In the genomic region with DNA sequence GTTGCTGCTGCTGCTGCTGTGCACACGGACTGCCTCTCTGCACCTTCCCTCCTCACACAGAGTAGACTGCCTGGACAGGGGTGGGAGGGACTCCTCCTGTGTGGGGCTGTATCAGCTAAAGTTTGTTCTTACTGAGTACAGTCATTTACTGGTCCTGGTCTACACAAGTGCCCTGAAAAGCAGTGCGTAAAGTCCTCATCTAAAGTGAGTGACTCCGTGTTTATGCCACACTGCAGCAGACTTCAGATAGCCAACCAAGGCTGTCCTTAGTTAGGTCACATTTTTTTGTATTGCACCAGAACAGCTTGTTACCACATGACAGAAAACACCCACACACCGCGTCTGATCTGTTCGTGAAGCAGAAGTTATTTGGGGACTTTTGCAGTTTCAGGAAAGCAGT, we compare ENCODE assay signal across 9 mouse cellular contexts. TPM values are rescaled to one million over a fixed set of nuclear protein-coding genes. Genes with fewer than 3 reads are reported as not detected.
DNase-seq lines count a peak whose midpoint lies in the region; ATAC-seq and TF ChIP-seq lines count a peak whose summit lies in the region.
"Had no signal": no experiment of that assay in that cellular context is flagged by ENCODE, and none has a peak within 500 bp of the region (broad histone marks: within the 10 kb centered on the region; RNA-seq: fewer than 3 reads in every experiment).

No protein-coding gene starts in this region.

- no peak for TF ChIP-seq RAD21 in MEL (IDR thresholded peaks at IDR 0.05; ENCODE audit: low read depth, low read length)

- H3K9me3 ChIP-seq in MEL (replicated peaks; ENCODE audit: insufficient read depth, low read length) = no peaks in the 10 kb centered on the region

- H3K9ac ChIP-seq in MEL (ENCODE audit: control insufficient read depth, low read depth, low read length, poor library complexity, severe bottlenecking) = no peak overlapping the region

- TF ChIP-seq CTCF in kidney, adult 2 months (conservative IDR thresholded peaks at IDR 0.05; ENCODE audit: insufficient read depth, insufficient read length, low read depth, low read length) = no peak
- no peak for TF ChIP-seq CTCF in MEL (IDR thresholded peaks at IDR 0.05 in 2 of 3, conservative IDR thresholded peaks at IDR 0.05 in 1 of 3; ENCODE audit: control insufficient read depth in 1 of 3, insufficient read depth in 1 of 3, low read depth in 2 of 3, low read length in 3 of 3, poor library complexity in 1 of 3, severe bottlenecking in 1 of 3)

- peaks cover 4% of the 10 kb centered on the region; the same call in 1 of the 2 replicates for H3K36me3 ChIP-seq in kidney, adult 2 months (ENCODE audit: control insufficient read depth, insufficient read depth, low read length)
- no peaks in the 10 kb centered on the region; a peak in 1 of 4 replicates for H3K36me3 ChIP-seq in MEL (ENCODE audit: control insufficient read depth in 1 of 2, insufficient read depth in 2 of 2, low read length in 2 of 2)

- no peak for TF ChIP-seq POLR2A in kidney, adult 2 months (IDR thresholded peaks at IDR 0.05; ENCODE audit: low read depth, low read length)
- no peak for TF ChIP-seq POLR2A in MEL (IDR thresholded peaks at IDR 0.05; ENCODE audit: control insufficient read depth in 1 of 2, insufficient read depth in 1 of 2, low read depth in 1 of 2, low read length in 2 of 2, poor library complexity in 1 of 2)

- 56% methylated on average over 6 of the region's 6 CpGs for WGBS in kidney, adult 2 months

- H3K27me3 ChIP-seq in kidney, adult 2 months (replicated peaks; ENCODE audit: control insufficient read depth, insufficient read depth, low read length) = no peaks in the 10 kb centered on the region
- peaks cover 0 to 1% of the 10 kb centered on the region in 2 experiments; a peak in 1 of 4 replicates for H3K27me3 ChIP-seq in MEL (ENCODE audit: control insufficient read depth in 1 of 2, insufficient read depth in 2 of 2, low read length in 2 of 2)

- TF ChIP-seq EP300 in MEL (IDR thresholded peaks at IDR 0.05; ENCODE audit: low read depth in 1 of 2, low read length in 2 of 2) = no peak

- ATAC-seq in megakaryocyte progenitor cell, adult 5-6 weeks (replicated peaks; ENCODE audit: poor library complexity) = peak; percentile 99

- peaks cover 12% of the 10 kb centered on the region; the same call in 1 of the 2 replicates for H3K4me1 ChIP-seq in kidney, adult 2 months (ENCODE audit: control insufficient read depth, insufficient read depth, low read length)
- H3K4me1 ChIP-seq in MEL (ENCODE audit: control insufficient read depth in 1 of 2, insufficient read depth in 2 of 2, low read length in 2 of 2) = peaks cover 0 to 3% of the 10 kb centered on the region in 2 experiments; a peak in 1 of 4 replicates

- 0 out of 2 replicates have a peak overlapping the region, but pooled peaks have one; percentile 1 for H3K27ac ChIP-seq in kidney, adult 2 months (ENCODE audit: insufficient read depth, low read depth, low read length)
- H3K27ac ChIP-seq in MEL (ENCODE audit: control insufficient read depth, low read depth, low read length) = no peak overlapping the region

- no peaks in the 10 kb centered on the region for H3K79me2 ChIP-seq in MEL (ENCODE audit: control insufficient read depth, insufficient read depth, low read length, poor library complexity)

- peak; percentile 43 for DNase-seq in kidney, adult 2 months
- no peak for DNase-seq in kidney, postnatal 4 days
- DNase-seq in MEL (ENCODE audit: low read depth, low spot score) = peak; percentile 30
- peak; percentile 24 to 26 for DNase-seq in heart, postnatal 14 days
- no peak for DNase-seq in embryo, embryonic 10.5 days (ENCODE audit: low spot score)
- DNase-seq in kidney, adult 8-10 months = no peak
- DNase-seq in neural tube, embryonic 10.5 days (ENCODE audit: extremely low spot score, low spot score) = no peak

- intact Hi-C loops in heart, postnatal 14 days (cut with DNase I) = no loop called here

- H3K4me3 ChIP-seq in kidney, adult 2 months (ENCODE audit: insufficient read depth, low read depth, low read length) = no peak overlapping the region
- no peak overlapping the region for H3K4me3 ChIP-seq in MEL (ENCODE audit: control insufficient read depth in 1 of 2, insufficient read depth in 1 of 2, low read depth in 2 of 2, low read length in 2 of 2)
- H3K4me3 ChIP-seq: myocyte had no signal

TF ChIP-seq in MEL, 35 proteins besides CTCF, POLR2A, EP300 and RAD21:
- TF ChIP-seq USF1 (IDR thresholded peaks at IDR 0.05; ENCODE audit: low read depth, low read length) = peak; percentile 33; the same call in 1 of the 2 replicates
- TF ChIP-seq NELFE (IDR thresholded peaks at IDR 0.05; ENCODE audit: low read depth, low read length) = no peak

RNA-seq across cellular contexts. Expression of a gene that starts 27.4 kb away (rescaled TPM):
- 58.5 and 63.3 TPM in 2 replicates for polyA plus RNA-seq in kidney, adult 2 months (2012; rRNA removed)
- 6.9 and 18.9 TPM in 2 replicates for total RNA-seq in MEL (2012; rRNA removed)
- polyA plus RNA-seq in MEL (2012; ENCODE audit: insufficient read depth in 1 of 2, insufficient read length in 2 of 2, low read depth in 1 of 2, low replicate concordance in 2 of 2, missing spikeins in 1 of 2) = 10 to 100 TPM in 1 of 2 experiments, not detected in 1; 22.1 TPM
- 10 to 100 TPM; 46.7 to 51.4 TPM for total RNA-seq in heart, postnatal 14 days (2021)
- total RNA-seq in megakaryocyte progenitor cell, adult 5-6 weeks (2015) = 12.4 and 14.0 TPM in 2 replicates
- 19.3 and 23.3 TPM in 2 replicates for total RNA-seq in megakaryocyte progenitor cell, adult 5-6 weeks (2017)

RNA-seq across cellular contexts. Expression of a gene that starts 42.9 kb away (rescaled TPM):
- 97.0 and 98.2 TPM in 2 replicates for polyA plus RNA-seq in kidney, adult 2 months (2012; rRNA removed)
- total RNA-seq in MEL (2012; rRNA removed) = not detected in 2 replicates
- not detected for polyA plus RNA-seq in MEL (2012; ENCODE audit: insufficient read depth in 1 of 2, insufficient read length in 2 of 2, low read depth in 1 of 2, low replicate concordance in 2 of 2, missing spikeins in 1 of 2)
- 100 to 1,000 TPM; 151 to 162 TPM for total RNA-seq in heart, postnatal 14 days (2021)
- not detected in 2 replicates for total RNA-seq in megakaryocyte progenitor cell, adult 5-6 weeks (2015)
- 0.29 TPM in 1 of 2 replicates, not detected in the other for total RNA-seq in megakaryocyte progenitor cell, adult 5-6 weeks (2017)

Comparison
In these comparisons a context has a peak if more than half of its experiments do, and no peak if none do; other contexts are left out.
1. DNase-seq: peak in kidney, adult 2 months (single experiment), MEL (single experiment) and heart, postnatal 14 days (2 of 2); none in kidney, postnatal 4 days (0 of 2), embryo, embryonic 10.5 days (single experiment), kidney, adult 8-10 months (0 of 2) and neural tube, embryonic 10.5 days (single experiment).
2. RNA of a gene that starts 42.9 kb away (total RNA-seq): 151 to 162 TPM in heart, postnatal 14 days; 0.29 TPM in megakaryocyte progenitor cell, adult 5-6 weeks and not detected in MEL; every median in the first group is over 100 times any median in the second.